Mouse (Mus musculus) liver, embryonic 14.5 days (tissue): ENCODE data around the gene Mapk8ip2. TPM values are rescaled to one million over a fixed set of nuclear protein-coding genes. Genes with fewer than 3 reads are reported as not detected.

ENCODE experiments used
- ATAC-seq: fragments of 200-750 bp; cut with Nextera tagmentation; 2 replicates; pipeline ENCODE4 v1.8.0; 2017; ENCODE audit warnings: moderate number of reproducible peaks, mild to moderate bottlenecking, moderate library complexity; ENCODE audit not compliant: insufficient read depth
- DNase-seq, 3 experiments: peaks; one replicate each; pipeline ENCODE4 v3.0.0-alpha.2; 2012 to 2013; ENCODE audit warnings: low read depth in 3 of 3, low spot score in 3 of 3
- H3K27ac ChIP-seq: fragments of 300-500 bp; sonication (generic); 2 replicates; pipeline ENCODE4 v1.5.1; 2014; ENCODE audit warnings: moderate library complexity, mild to moderate bottlenecking, control low read depth, inconsistent platforms
- H3K27me3 ChIP-seq: fragments of 300-500 bp; sonication (generic); 2 replicates; pipeline ENCODE4 v1.6.1; 2014; ENCODE audit warnings: mild to moderate bottlenecking, low read length, moderate library complexity; ENCODE audit not compliant: control insufficient read depth, insufficient read depth
- H3K36me3 ChIP-seq: fragments of 300-500 bp; sonication (generic); replicated peaks from 2 replicates; pipeline ENCODE4 v1.6.1; 2014; ENCODE audit warnings: low read depth; ENCODE audit not compliant: control insufficient read depth, insufficient read depth
- H3K4me1 ChIP-seq, 2 experiments: fragments of 200-500 bp in 1 of 2; fragments of 300-500 bp in 1 of 2; sonication (generic) in 1 of 2; replicated peaks; 2 replicates each; pipeline ENCODE4 v1.6.1; 2012 to 2014; ENCODE audit warnings: antibody characterized with exemption in 1 of 2, inconsistent platforms in 1 of 2, low read length in 1 of 2; ENCODE audit not compliant: control insufficient read depth in 2 of 2, insufficient read depth in 2 of 2
- H3K4me2 ChIP-seq: fragments of 300-500 bp; sonication (generic); 2 replicates; pipeline ENCODE4 v1.6.1; 2014; ENCODE audit warnings: low read depth, mild to moderate bottlenecking, control low read depth, moderate library complexity
- H3K4me3 ChIP-seq, 2 experiments: fragments of 200-500 bp in 1 of 2; fragments of 300-500 bp in 1 of 2; sonication (generic) in 1 of 2; 2 replicates each; pipeline ENCODE4 v1.5.1; 2012 to 2014; ENCODE audit warnings: low read depth in 2 of 2, low read length in 2 of 2, mild to moderate bottlenecking in 2 of 2, control low read depth in 1 of 2, inconsistent platforms in 1 of 2, moderate library complexity in 1 of 2; ENCODE audit not compliant: insufficient read depth in 1 of 2
- H3K9ac ChIP-seq: fragments of 300-500 bp; sonication (generic); replicated peaks from 2 replicates; pipeline ENCODE4 v1.6.1; 2014; ENCODE audit warnings: mild to moderate bottlenecking, control low read depth, moderate library complexity
- H3K9me3 ChIP-seq: fragments of 300-500 bp; sonication (generic); 2 replicates; pipeline ENCODE4 v1.6.1; 2016; ENCODE audit warnings: low read length, mixed read lengths; ENCODE audit not compliant: control insufficient read depth
- CTCF ChIP-seq: IDR thresholded peaks from 2 replicates; pipeline ENCODE4 v1.5.1; 2016; ENCODE audit warnings: antibody characterized with exemption, low read depth, control low read depth
- EP300 ChIP-seq: IDR thresholded peaks from 2 replicates; pipeline ENCODE4 v1.6.1; 2016; ENCODE audit warnings: antibody characterized with exemption, low read depth
- WGBS: fragments of 180-500 bp; shearing (Covaris S2); extraction: QIAGEN DNeasy Blood & Tissue Kit; methylation state at CpG from one replicate; pipeline ENCODE4 v1.1.7; 2014; ENCODE audit not compliant: insufficient replicate concordance; 5-methylcytosine and 5-hydroxymethylcytosine counted together
- polyA plus RNA-seq, 2 experiments: library from polyadenylated mRNA; depleted of rRNA in 1 of 2; stranded (reverse) in 1 of 2; unstranded in 1 of 2; fragments of >200 nt; fragmentation: Nextera tagmentation in 1 of 2; extraction: Ambion mirVana in 1 of 2; gene quantifications; 2 replicates each; pipeline versions ENCODE4 v1.2.1 to v1.2.3; 2012 to 2014

Gene Mapk8ip2
- polyA plus RNA-seq, 2 experiments: 0.02 TPM; not detected in 1

DNA sequence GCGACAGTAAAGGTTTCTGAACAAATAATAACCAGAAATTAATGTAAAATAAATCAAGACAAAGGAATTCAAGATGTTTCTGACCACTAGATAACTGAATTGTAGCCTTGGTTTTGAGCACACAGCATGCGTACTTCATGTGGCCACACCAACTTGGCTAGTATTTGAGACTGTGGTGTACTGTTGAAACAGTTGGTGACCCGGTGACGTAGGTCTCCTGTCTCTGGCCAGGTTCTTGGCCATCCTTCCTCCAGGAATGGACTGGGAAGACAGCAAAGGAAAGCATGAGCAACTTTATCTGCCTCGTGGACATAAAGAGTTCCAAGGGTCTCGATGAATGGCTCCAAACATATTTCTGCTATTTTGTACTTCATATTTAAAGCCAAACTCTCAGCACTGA, 21.9 kb upstream of the Mapk8ip2 start:
- ATAC-seq (no peak), DNase-seq (no peak)
- Histone ChIP-seq H3K9ac (no peak overlapping the region), H3K27ac (no peak overlapping the region), H3K27me3 (no peaks in the 10 kb centered on the region), H3K9me3 (no peaks in the 10 kb centered on the region), H3K4me2 (no peak overlapping the region), H3K36me3 (no peaks in the 10 kb centered on the region; the same call in 1 of the 2 replicates), H3K4me3 (no peak overlapping the region), H3K4me1 (peaks cover 3 to 12% of the 10 kb centered on the region in 2 experiments; a peak in 3 of 4 replicates)
- no peak for TF ChIP-seq CTCF
- no peak for TF ChIP-seq EP300
- WGBS: 80% methylated on average over 6 of the region's 6 CpGs

DNA sequence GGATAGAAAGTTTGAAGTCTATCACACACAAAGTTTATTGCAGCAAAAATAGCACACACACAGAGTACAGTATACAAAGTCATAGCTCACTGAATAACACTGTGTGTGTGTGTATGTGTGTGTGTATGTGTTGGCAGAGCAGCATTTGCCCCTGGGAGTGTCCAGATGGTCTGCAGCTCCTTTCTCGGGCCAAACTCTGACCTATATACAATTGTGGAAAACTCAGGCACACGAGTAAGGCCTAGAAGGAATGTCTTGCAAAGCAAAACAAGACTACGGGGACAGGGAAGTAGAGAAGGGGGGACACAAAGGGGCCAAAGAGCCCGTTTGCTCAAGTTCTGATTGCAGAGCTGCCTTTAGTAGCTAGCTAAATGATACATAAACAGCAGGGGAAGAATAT, 20.8 kb upstream of the Mapk8ip2 start:
- 68% methylated on average over 4 of the region's 4 CpGs for WGBS
- TF ChIP-seq EP300 (no peak), CTCF (no peak)

DNA sequence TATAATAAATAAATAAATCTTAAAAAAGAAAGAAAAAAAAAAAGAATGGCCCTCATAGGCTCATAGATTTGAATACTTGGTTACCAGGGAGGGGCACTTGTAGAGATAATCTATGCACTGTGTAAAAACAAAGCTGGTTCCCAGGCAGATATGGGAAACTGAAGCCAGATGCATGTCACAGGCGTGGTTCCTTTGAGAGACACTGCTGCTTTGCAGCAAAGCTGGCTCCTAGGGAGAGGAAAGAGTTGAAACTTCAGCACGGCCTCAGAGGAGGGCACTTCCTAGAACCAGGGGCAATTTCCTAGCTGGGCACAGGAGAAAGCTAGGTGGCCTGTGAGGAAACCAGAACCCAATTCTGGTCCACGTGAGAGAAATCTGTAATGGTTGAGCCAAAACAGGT, 19.6 kb upstream of the Mapk8ip2 start:
- Histone ChIP-seq H3K9ac (no peak overlapping the region), H3K27me3 (no peaks in the 10 kb centered on the region), H3K9me3 (no peaks in the 10 kb centered on the region), H3K4me3 (no peak overlapping the region), H3K4me2 (no peak overlapping the region), H3K4me1 (peaks cover 0 to 8% of the 10 kb centered on the region in 2 experiments; a peak in 2 of 4 replicates), H3K27ac (no peak overlapping the region), H3K36me3 (no peaks in the 10 kb centered on the region)
- ATAC-seq (no peak), DNase-seq (no peak)
- 43% methylated on average over 3 of the region's 3 CpGs for WGBS
- TF ChIP-seq CTCF: no peak
- TF ChIP-seq EP300: no peak

More for the DNA sequence above, 20.8 kb upstream of the Mapk8ip2 start:
- ATAC-seq: no peak
- H3K9ac ChIP-seq: no peak overlapping the region
- no peak for DNase-seq
- H3K9me3 ChIP-seq: no peaks in the 10 kb centered on the region
- no peaks in the 10 kb centered on the region; the same call in 1 of the 2 replicates for H3K36me3 ChIP-seq
- H3K27ac ChIP-seq: no peak overlapping the region
- no peak overlapping the region for H3K4me2 ChIP-seq
- H3K4me1 ChIP-seq: peaks cover 3 to 12% of the 10 kb centered on the region in 2 experiments; a peak in 3 of 4 replicates
- H3K4me3 ChIP-seq: no peak overlapping the region
- no peaks in the 10 kb centered on the region for H3K27me3 ChIP-seq

DNA sequence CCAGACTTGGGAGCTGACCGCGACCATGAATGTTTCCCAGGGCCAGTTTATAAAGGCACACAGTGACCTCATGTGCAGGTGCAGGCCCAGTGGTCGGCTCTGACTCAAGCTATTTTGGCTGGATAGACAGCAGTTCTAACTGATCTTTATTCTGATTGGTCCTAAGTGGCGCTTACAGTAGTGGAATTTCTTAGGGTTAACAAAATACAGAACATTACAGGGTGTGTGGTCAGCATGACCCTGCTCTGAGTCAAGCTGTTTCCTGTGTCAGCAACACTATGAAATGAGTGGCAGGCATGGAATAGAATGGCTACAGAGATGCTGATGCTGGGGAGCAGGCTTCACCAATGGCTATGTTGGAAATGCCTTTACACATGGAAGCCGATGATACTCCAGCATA, 17.8 kb upstream of the Mapk8ip2 start:
- H3K27ac ChIP-seq: no peak overlapping the region
- H3K9me3 ChIP-seq: no peaks in the 10 kb centered on the region
- H3K4me2 ChIP-seq: no peak overlapping the region
- H3K4me1 ChIP-seq: peaks cover 0 to 4% of the 10 kb centered on the region in 2 experiments; a peak in 2 of 4 replicates
- 65% methylated on average over 5 of the region's 5 CpGs for WGBS
- H3K9ac ChIP-seq: no peak overlapping the region
- ATAC-seq: no peak
- H3K4me3 ChIP-seq: no peak overlapping the region
- no peaks in the 10 kb centered on the region for H3K27me3 ChIP-seq
- no peak for DNase-seq
- no peaks in the 10 kb centered on the region for H3K36me3 ChIP-seq
- TF ChIP-seq CTCF: no peak
- TF ChIP-seq EP300: no peak

DNA sequence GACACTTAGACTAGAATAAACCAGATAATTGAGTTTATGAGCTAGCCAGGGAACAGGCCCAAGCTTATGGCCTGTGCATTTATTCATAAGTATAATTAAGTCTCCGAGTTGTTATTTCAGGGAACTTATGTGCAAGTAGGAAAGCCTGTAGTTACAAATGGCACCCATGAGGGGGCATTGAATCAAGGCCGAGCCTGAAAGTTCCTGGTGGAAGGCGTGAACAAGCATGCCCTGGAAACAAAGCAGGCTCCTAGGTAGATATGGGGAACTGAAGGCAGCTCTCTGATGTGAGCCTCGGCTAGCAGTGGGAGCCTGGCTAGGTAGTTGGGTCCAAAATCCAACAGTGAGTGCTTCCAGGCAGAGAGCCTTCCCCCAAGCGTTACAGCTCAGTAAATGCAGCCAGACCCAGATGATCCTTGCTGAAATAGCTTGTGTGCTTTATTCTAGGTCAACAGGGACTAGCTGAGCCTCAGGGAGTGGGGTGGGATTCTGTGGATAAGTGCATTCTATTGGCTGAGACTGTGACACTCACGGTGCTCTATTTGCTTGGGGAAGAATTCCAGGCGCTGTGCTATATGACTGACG, 11.1 kb upstream of the Mapk8ip2 start:
- no peak for ATAC-seq
- no peak for DNase-seq
- 37% methylated on average over 8 of the region's 8 CpGs for WGBS
- Histone ChIP-seq H3K36me3 (no peaks in the 10 kb centered on the region), H3K27me3 (no peaks in the 10 kb centered on the region), H3K4me1 (no peaks in the 10 kb centered on the region), H3K9ac (no peak overlapping the region), H3K4me2 (no peak overlapping the region), H3K4me3 (no peak overlapping the region), H3K27ac (no peak overlapping the region), H3K9me3 (no peaks in the 10 kb centered on the region)
- TF ChIP-seq CTCF (no peak), EP300 (no peak)
